Mouse (Mus musculus) ES-E14 (cell line): ENCODE results near the gene Nnmt. TPM values are rescaled to one million over a fixed set of nuclear protein-coding genes. Genes with fewer than 3 reads are reported as not detected.

Source experiments
- DNase-seq: peaks from one replicate; pipeline ENCODE4 v3.0.0-alpha.2; 2013; ENCODE audit warnings: low read depth, low spot score
- H3K27ac ChIP-seq: 2 replicates; pipeline ENCODE4 v1.5.1; 2012; ENCODE audit warnings: low read depth, mild to moderate bottlenecking, low read length, moderate library complexity, mixed read lengths; ENCODE audit not compliant: poor library complexity, insufficient read depth, severe bottlenecking
- H3K36me3 ChIP-seq: 2 replicates; pipeline ENCODE4 v1.6.1; 2012; ENCODE audit warnings: mild to moderate bottlenecking, low read length, moderate library complexity, mixed read lengths; ENCODE audit not compliant: control insufficient read depth, poor library complexity, insufficient read depth, severe bottlenecking
- H3K4me1 ChIP-seq, 2 experiments: fragments of 150-350 bp in 1 of 2; sonication (generic) in 1 of 2; 2 replicates each; pipeline ENCODE4 v1.6.1; 2012; ENCODE audit warnings: low read length in 2 of 2, mild to moderate bottlenecking in 1 of 2, mixed read lengths in 1 of 2; ENCODE audit not compliant: control insufficient read depth in 2 of 2, insufficient read depth in 2 of 2, poor library complexity in 1 of 2
- H3K4me3 ChIP-seq, 2 experiments: fragments of 150-350 bp in 1 of 2; sonication (generic) in 1 of 2; 2 replicates each; pipeline ENCODE4 v1.5.1; 2012; ENCODE audit warnings: low read length in 2 of 2, low read depth in 1 of 2, mild to moderate bottlenecking in 1 of 2, mixed read lengths in 1 of 2; ENCODE audit not compliant: insufficient read depth in 1 of 2, poor library complexity in 1 of 2, severe bottlenecking in 1 of 2
- H3K9ac ChIP-seq: 2 replicates; pipeline ENCODE4 v1.6.1; 2012; ENCODE audit warnings: low read depth, mild to moderate bottlenecking, low read length, mixed read lengths; ENCODE audit not compliant: poor library complexity, insufficient read depth, severe bottlenecking
- H3K9me3 ChIP-seq: fragments of 150-350 bp; sonication (generic); 2 replicates; pipeline ENCODE4 v1.6.1; 2012; ENCODE audit warnings: low read depth, mild to moderate bottlenecking, low read length; ENCODE audit not compliant: control insufficient read depth, insufficient read depth
- CHD2 ChIP-seq: IDR thresholded peaks from 2 replicates; pipeline ENCODE4 v1.6.1; 2014; ENCODE audit warnings: mild to moderate bottlenecking, low read depth, low read length, inconsistent platforms
- HCFC1 ChIP-seq: IDR thresholded peaks from 2 replicates; pipeline ENCODE4 v1.6.1; 2012; ENCODE audit warnings: low read length, inconsistent platforms, borderline replicate concordance; ENCODE audit not compliant: insufficient read depth
- MAFK ChIP-seq: IDR thresholded peaks from 2 replicates; pipeline ENCODE4 v1.6.1; 2014; ENCODE audit warnings: mild to moderate bottlenecking, low read depth, low read length, inconsistent platforms; ENCODE audit not compliant: insufficient read depth
- ZC3H11A ChIP-seq: IDR thresholded peaks from 2 replicates; pipeline ENCODE4 v1.6.1; 2012; ENCODE audit warnings: low read depth, mild to moderate bottlenecking, inconsistent platforms, low read length, borderline replicate concordance
- ZNF384 ChIP-seq: IDR thresholded peaks from 2 replicates; pipeline ENCODE4 v1.6.1; 2012; ENCODE audit warnings: low read depth, low read length, inconsistent platforms
- in situ Hi-C, 2 experiments: fragments of 600-800 bp; cut with MboI; formaldehyde crosslinking; loops; one replicate each; pipeline ENCODE4 v1.15.1; 2025; ENCODE audit warnings: low sequenced_read_pairs in 2 of 2, inconsistent platforms in 1 of 2; ENCODE audit not compliant: unreplicated experiment in 2 of 2
- total RNA-seq: library from RNA; depleted of rRNA; stranded (reverse); fragments of 300-350 nt; gene quantifications from 2 replicates; pipeline ENCODE4 v1.2.3, GENCODE M21; 2012; rRNA removed

The Nnmt gene
- total RNA-seq, 1 experiment, result 0.31 TPM

DNA sequence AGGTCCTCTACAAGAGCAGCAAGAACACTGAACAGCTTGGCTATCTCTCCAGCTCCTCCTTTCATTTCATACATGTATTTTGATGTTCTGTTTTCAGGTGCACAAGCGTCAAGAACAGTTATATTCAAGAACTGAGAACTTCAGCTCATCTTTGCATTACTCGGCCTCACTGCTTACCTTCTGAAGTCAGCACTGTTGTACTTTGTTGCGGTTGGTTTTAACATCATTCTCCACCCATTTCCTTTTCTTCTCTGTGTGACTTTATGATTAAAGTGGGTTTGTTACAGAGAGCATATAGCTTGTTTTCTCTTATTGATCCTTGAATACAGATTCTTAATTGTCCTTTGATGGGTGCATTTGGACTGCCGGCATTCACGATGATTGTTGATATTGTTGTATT is 42.6 kb downstream of the Nnmt start:
- no peak for TF ChIP-seq HCFC1
- no peak for TF ChIP-seq MAFK
- no peak for TF ChIP-seq ZNF384
- no peak for TF ChIP-seq CHD2
- TF ChIP-seq ZC3H11A, result no peak
- H3K36me3 ChIP-seq, result no peaks in the 10 kb centered on the region
- H3K4me1 ChIP-seq, result no peaks in the 10 kb centered on the region
- no peaks in the 10 kb centered on the region for H3K9me3 ChIP-seq
- DNase-seq, result no peak
- no peak overlapping the region for H3K9ac ChIP-seq
- in situ Hi-C loops, result no loop called here
- no peak overlapping the region for H3K4me3 ChIP-seq
- H3K27ac ChIP-seq, result no peak overlapping the region

DNA sequence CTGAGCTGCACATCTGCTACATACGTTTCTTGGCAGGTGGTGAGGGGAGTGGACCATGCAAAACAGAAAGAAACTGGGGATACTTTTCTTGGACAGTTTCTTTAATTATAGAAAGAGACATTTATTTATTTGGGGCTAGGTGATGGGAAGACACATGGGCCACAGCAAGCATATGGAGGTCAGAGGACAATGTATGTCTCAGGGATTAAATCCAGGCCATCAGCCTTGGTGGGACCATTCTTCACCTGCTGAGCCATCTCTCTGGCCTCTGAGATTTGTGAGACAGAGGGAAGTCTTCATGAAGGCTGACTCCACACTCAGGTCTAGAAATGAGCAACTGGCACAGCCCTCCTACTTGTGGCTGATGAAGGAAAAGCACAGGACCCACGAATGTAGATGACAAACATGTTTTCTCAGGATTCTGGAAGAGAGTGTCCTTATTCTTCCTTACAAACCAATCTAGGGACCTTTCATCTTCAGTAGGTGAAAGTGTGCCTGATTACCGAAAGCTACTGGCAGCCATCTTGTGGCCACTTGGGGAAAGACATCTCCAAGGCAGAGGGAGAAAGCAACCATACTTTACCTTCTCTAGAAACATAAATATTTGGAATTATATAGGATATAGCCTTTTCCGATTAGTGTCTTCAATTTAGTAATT is 45.3 kb downstream of the Nnmt start:
- TF ChIP-seq ZNF384, result no peak
- peak; percentile 53; the same call in 1 of the 2 replicates for TF ChIP-seq ZC3H11A
- no peak for DNase-seq
- H3K27ac ChIP-seq, result no peak overlapping the region
- in situ Hi-C loops, result no loop called here
- no peaks in the 10 kb centered on the region for H3K4me1 ChIP-seq
- no peak overlapping the region for H3K9ac ChIP-seq
- H3K36me3 ChIP-seq, result no peaks in the 10 kb centered on the region
- H3K9me3 ChIP-seq, result no peaks in the 10 kb centered on the region
- H3K4me3 ChIP-seq, result no peak overlapping the region

- Histone ChIP-seq H3K9me3 (no peaks in the 10 kb centered on the region), H3K4me1 (no peaks in the 10 kb centered on the region), H3K27ac (no peak overlapping the region), H3K4me3 (no peak overlapping the region), H3K36me3 (no peaks in the 10 kb centered on the region), H3K9ac (no peak overlapping the region)
- TF ChIP-seq ZNF384, result no peak
- TF ChIP-seq MAFK, result no peak
- no peak for TF ChIP-seq HCFC1
- in situ Hi-C loops, result no loop called here
- DNase-seq, result no peak
Measured at GRCm38 (mm10) chr9:48558637-48559036, 46.3 kb downstream of the Nnmt start.

- Histone ChIP-seq H3K27ac (no peak overlapping the region), H3K9ac (no peak overlapping the region), H3K4me3 (no peak overlapping the region), H3K9me3 (no peaks in the 10 kb centered on the region), H3K4me1 (no peaks in the 10 kb centered on the region), H3K36me3 (no peaks in the 10 kb centered on the region)
- in situ Hi-C loops, result no loop called here
- DNase-seq, result no peak
- TF ChIP-seq HCFC1 (no peak), MAFK (no peak), ZC3H11A (no peak), ZNF384 (no peak)
Measured at GRCm38 (mm10) chr9:48549056-48549455, 55.9 kb downstream of the Nnmt start.

DNA sequence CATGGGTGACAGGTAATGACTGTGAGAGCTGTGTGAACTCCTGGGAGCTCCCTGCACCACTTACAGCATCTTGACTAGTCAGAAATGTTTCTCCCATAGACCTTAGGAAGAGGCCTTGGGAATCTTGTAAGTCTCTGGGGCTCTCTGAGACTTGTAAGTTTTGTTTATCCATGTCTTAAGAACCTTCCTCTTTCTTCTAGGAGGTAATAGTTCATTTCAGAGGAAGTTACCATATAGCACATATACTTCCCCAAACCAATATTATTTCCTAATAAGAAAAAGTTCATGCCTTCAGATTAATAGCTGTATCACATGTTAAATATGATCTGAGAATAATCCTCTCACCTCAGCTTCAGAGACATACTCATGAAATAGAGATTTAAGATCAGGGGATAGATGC is 57.7 kb downstream of the Nnmt start:
- no peak for TF ChIP-seq ZNF384
- TF ChIP-seq HCFC1, result no peak
- no peak for TF ChIP-seq MAFK

More for the DNA sequence above, 57.7 kb downstream of the Nnmt start:
- H3K9me3 ChIP-seq, result no peaks in the 10 kb centered on the region
- DNase-seq, result no peak
- in situ Hi-C loops, result no loop called here
- no peak overlapping the region for H3K4me3 ChIP-seq
- no peak overlapping the region for H3K9ac ChIP-seq
- no peak overlapping the region for H3K27ac ChIP-seq
- H3K4me1 ChIP-seq, result no peaks in the 10 kb centered on the region
- no peaks in the 10 kb centered on the region for H3K36me3 ChIP-seq

Other genes with a start within 250 kb of the Nnmt start
- 55.5 and 64.7 TPM in 2 replicates for gene Rexo2, start 124.5 kb downstream of the Nnmt start, total RNA-seq
- gene Rbm7, start 109.9 kb downstream of the Nnmt start, total RNA-seq, result 29.9 and 40.0 TPM in 2 replicates
- 21.9 and 32.5 TPM in 2 replicates for gene Gm5617, start 109.7 kb downstream of the Nnmt start, total RNA-seq
- 0.26 and 0.36 TPM in 2 replicates for gene Zbtb16, start 231.1 kb upstream of the Nnmt start, total RNA-seq